Mouse (Mus musculus): ENCODE results near the gene Gm12394. TPM values are rescaled to one million over a fixed set of nuclear protein-coding genes. Genes with fewer than 3 reads are reported as not detected.
A peak's percentile ranks its signal among the peaks of the same experiment; 100 is the strongest.
"Not testable (repeated sequence)": the region's sequence is repeated elsewhere in the genome, so short reads cannot be mapped to it uniquely, and the experiment has no call there.

Gene Gm12394
- polyA plus RNA-seq (2017; shearing (Covaris generic)), result not detected

DNA sequence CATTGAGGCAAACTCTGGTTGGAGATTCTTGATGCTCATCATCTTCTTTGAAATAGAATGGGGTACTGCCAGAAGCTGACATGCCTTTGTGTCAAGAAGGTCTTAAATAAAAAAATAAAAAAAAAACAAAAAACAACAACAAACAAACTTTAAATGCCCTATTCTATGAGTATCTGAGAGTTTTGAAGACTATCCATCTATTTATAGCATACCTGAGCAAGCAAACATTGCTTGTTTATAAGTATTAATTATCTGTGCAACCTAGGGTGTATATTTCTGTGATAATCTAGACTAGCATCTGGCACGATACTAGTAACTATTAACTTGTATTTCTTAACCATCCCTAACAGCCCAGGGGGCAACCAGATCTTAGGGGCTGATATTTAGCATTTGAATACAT, at the start of gene Gm12394:
TSS of gene Gm12394 (minus strand) at position 101 of the 400 bp plus-strand sequence.
- ATAC-seq, result not testable (repeated sequence)

DNA sequence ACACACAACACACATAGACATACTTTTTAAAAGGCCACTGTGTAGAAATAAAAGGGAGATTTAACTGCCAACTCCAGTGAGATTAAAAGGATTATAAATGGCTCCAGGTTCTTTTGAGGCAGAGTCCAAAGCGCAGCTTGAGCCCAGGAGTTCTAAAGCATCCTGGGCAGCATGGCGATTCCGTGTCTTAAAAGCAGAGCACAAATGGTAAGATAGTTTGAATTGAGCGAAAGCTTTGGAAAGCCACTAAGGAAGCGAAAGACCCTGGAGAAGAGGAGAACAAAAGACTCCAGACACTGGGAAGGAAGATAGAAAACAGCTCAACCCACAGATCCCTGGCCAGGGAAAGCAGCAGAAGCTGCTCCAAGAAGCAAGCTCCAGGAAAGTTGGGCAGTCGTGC, 48.4 kb upstream of the Gm12394 start:
- ATAC-seq, result no peak

GRCm38 (mm10) chr4:42904523-42904922, 48.0 kb upstream of the Gm12394 start:
- ATAC-seq, result no peak

- ATAC-seq, result no peak
Observed at GRCm38 (mm10) chr4:42903942-42904341, 47.4 kb upstream of the Gm12394 start.

DNA sequence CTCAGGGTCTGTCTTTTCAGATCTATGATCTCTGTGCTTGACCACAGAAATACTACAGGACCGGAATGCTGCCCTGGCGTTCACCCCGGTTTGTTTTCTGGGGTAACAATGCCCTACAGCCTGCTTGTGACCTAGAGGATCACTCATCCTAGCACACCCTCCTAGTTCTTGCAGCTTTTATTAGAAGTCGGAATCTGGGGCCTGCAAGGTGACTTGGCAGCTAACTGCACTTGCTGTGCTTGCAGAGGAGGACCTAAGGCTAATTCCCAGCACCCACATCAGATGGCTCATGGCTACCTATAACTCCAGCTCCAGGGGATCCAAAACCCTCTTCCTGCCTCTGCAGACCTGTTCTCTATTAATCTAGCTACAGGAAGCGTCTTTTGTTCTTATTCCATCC, 46.2 kb upstream of the Gm12394 start:
- ATAC-seq, result no peak

DNA sequence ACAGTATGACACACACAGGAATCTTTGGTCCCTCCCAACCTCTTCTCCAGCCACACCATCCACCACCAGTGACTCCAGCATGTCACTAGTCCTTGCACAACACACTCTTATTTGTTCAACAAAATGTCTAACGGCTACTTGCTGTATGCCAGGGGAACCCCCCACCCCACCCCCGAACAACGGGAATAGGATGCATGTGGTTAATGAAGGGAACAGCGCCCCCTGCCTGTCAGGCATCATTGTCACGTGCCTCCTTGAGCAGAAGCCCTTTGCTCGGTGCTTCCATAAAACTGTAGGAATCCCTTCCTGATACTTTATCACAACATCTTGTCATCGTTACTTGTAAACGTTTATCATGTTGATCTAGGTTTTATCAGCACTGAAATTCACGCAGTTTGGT, 45.6 kb upstream of the Gm12394 start:
- ATAC-seq, result no peak

DNA sequence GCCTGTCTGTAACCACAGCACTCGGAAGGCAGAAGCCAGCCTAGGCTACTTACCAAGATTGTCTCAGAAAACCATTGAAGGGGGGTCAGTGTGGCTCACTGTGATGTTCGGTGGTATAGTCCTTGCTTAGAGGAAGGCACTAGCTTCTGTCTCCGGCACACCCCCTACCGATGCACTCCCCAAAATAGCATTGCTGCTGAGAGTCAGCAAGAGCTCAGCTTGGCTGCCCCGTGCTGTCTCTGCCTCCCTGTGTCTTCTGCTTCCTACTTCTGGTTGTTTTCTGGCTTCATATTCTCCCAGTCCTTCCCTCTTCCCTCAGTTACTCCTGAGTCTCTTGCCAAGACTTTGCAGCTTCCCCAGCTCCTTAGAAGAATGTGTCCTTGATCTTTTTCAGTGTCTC, 44.3 kb upstream of the Gm12394 start:
- no peak for ATAC-seq

DNA sequence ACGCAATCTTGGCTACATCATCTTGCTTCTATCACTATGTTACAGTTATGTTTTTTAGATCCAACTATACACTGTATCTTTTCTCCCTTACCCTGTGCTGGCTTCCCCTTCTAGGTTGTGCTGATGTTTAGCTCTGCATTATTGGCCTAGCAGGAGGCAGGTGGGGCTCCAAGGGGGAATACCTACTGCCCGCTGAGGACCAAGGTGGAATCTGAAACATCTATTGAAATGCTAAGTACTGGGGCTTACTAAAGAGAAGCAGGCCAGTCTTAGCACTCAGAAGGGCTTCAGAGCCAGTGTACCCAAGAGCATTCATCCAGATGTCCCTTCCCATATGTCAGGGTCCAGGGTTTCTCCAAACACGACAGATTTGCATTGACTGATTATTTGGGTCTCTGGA, 42.3 kb upstream of the Gm12394 start:
- no peak for ATAC-seq

- no peak for ATAC-seq
Observed at GRCm38 (mm10) chr4:42895118-42895517, 38.5 kb upstream of the Gm12394 start.

- ATAC-seq, result no peak
Observed at GRCm38 (mm10) chr4:42891176-42891575, 34.6 kb upstream of the Gm12394 start.

DNA sequence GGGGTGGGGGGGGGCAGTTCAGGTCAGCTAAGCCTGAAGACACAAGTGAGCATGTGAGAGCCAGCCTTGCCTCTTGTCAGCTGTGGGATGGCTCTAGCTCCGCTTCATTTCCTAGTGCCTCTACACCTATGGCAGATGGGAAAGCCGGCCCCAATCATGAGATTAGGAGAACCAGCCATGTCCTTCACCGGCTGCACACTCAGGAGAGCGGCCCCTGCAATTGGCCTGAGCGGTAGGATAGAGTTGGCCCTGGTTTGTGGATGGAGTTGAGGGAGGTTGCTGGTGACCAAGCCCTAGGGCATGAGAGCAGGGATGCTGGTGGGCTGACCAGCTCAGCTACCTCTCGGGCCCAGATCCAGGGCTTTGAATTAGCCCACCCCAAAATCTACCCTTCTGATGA, 32.2 kb upstream of the Gm12394 start:
- ATAC-seq, result no peak

- no peak for ATAC-seq
Observed at GRCm38 (mm10) chr4:42886926-42887325, 30.4 kb upstream of the Gm12394 start.

GRCm38 (mm10) chr4:42880677-42880948, 24.0 kb upstream of the Gm12394 start:
- no peak for ATAC-seq

DNA sequence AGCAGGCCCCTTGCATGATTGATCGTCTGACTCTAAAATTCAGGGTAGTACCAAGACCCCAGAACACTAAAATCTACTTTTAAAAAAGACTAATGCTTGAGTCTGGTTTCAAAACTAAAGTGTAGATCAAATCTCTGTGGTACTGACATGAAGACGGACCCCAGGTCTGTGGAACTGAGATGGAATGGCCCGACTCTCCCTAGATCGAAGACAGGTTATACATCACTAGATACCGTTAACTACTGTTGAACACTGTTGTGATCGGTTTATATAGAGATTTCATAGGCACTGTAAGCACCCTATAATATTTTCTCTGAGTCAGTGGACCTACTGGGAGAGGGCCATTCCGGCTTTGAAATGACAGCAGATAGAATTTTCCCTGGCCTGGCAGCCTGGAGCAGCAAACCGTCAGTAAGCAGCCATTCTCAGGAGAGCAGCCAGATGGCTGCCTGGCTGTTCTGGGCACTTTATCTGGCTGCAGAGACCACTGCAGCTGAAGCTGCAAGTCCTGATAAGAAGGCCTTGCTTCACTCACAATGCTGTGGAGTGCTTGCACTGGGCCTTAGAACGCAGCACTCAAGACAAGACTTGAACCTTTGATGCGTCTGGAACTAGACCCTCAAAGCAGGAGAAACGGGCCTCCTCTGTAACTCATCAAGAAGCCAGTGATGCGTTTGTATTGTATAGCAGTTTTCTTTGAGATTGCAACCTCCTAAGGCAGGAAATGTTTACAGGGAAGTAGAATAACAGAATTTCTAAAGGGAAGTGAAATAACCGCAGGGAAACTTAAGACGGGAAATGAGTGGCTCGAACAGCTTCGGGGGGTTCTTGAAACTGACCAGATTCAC, 23.5 kb upstream of the Gm12394 start:
- no peak for ATAC-seq

GRCm38 (mm10) chr4:42877657-42878056, 21.1 kb upstream of the Gm12394 start:
- ATAC-seq, result no peak

DNA sequence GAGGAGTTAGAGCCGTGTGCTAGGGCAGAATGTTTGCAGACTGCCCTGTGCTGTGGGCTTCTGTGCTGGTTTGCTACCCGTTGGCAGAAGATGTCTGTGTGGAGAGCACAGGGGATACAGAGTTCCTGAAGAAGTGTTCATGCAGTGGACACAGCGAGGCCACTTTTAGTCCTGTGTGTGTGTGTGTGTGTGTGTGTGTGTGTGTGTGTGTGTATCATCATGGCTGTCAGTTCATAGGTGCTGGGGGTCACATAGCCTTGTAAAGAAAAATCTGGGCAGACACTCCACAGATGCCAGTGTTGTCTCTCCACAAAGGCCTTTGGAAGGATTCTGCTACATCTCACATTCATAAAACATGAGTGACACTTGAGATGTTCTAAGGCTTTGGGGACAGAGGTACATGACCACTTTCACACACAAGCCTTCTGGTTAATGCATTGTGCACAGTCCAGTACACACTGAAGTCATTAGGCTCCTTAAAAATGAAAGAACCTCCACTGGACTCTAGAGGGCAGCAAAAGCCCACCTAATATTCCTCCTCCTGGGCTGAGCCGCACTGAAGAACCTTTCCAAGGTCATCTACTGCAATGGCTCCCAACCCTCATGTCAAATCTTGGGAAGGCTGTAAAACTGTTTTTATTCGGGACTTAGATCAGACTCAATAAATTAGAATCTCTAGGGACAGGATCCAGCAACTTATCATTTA, 20.2 kb upstream of the Gm12394 start:
- ATAC-seq, result peak; percentile 72

DNA sequence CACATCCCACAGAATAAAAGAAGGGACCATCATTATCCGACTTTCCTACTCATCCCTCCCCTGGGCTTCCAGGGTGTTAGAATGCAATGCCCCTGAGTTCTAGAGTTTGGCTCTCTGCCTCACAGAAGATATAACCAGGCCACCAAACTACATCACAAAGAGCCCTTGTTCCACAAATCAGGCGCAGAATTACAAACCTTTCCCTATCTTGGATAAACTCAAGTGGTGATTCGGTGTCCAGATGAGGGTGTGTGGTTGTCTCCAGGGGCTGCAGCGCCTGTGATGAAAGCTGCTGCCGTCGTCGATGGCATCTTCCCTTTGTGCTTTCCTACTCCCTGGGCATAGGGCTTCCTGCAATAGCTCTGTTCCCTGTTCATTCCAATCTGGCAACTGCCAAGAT, 17.6 kb upstream of the Gm12394 start, which contains the start of gene Fam205c:
TSS of gene Fam205c (minus strand) at position 101 of the 400 bp plus-strand sequence.
- ATAC-seq, result no peak

GRCm38 (mm10) chr4:42872746-42873435, 16.3 kb upstream of the Gm12394 start:
- ATAC-seq, result no peak

DNA sequence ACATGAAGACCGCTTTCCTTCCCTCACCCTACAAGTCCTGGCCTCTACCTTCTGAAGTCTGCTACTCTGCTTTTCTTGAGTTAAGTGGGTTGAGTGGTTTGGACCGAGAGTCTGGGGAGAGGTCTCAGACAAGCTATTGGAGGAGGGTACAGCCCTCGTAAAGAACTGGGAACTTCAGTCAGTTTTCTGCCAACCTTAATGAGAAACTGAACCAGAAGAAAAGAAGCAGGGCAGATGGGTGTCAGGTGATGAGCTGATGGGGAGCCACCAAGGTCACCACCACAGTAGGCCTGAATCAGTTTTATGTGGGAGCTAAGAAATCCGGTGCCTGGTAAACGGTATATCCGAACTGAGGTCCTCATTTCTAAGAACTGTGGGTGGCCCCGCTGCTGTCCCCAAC, 15.6 kb upstream of the Gm12394 start:
- no peak for ATAC-seq

GRCm38 (mm10) chr4:42870748-42871147, 14.2 kb upstream of the Gm12394 start:
- ATAC-seq, result no peak

GRCm38 (mm10) chr4:42868193-42868592, 11.6 kb upstream of the Gm12394 start:
- ATAC-seq, result no peak

DNA sequence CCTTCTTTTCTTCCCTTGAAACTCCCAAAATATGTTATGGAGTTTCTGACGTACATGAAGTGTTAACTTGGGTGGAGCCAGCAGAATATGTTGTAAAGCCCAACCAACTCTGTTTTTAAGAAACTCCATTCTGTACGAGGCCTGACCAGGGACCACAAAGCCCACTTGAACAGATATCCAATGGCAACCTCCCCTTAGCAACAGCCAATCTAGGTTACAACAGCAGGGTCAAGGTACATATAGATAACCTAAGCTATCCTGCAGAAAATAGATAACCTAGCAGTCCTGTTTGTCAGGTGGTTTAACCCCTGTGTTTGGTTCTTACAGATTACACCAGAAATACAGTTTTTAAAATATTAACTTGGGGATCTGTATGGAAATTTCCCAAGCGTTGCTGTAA, 10.8 kb upstream of the Gm12394 start:
- ATAC-seq, result no peak

- not testable (repeated sequence) for ATAC-seq
Observed at GRCm38 (mm10) chr4:42863487-42863886, 6.9 kb upstream of the Gm12394 start.

GRCm38 (mm10) chr4:42860483-42860882, 3.9 kb upstream of the Gm12394 start:
- not testable (repeated sequence) for ATAC-seq

All from CD4-positive, CD25-positive, alpha-beta regulatory T cell, adult 4 months (primary cell).